Mouse (Mus musculus) MEL (cell line): ENCODE data around the gene Rtf1. TPM values are rescaled to one million over a fixed set of nuclear protein-coding genes. Genes with fewer than 3 reads are reported as not detected.

Experiments
- DNase-seq: peaks from one replicate; pipeline ENCODE4 v3.0.0; 2011; ENCODE audit warnings: low read depth, low spot score
- H3K27ac ChIP-seq: 2 replicates; pipeline ENCODE4 v1.5.1; 2012; ENCODE audit warnings: low read depth, mild to moderate bottlenecking, control low read depth, low read length, moderate library complexity; ENCODE audit not compliant: control insufficient read depth
- H3K27me3 ChIP-seq, 2 experiments: fragments of 150-350 bp in 1 of 2; sonication (generic) in 1 of 2; 2 replicates each; pipeline ENCODE4 v1.6.1; 2012; ENCODE audit warnings: low read length in 2 of 2, mild to moderate bottlenecking in 2 of 2, improper control_type of control experiment in 1 of 2, moderate library complexity in 1 of 2; ENCODE audit not compliant: insufficient read depth in 2 of 2, control insufficient read depth in 1 of 2
- H3K36me3 ChIP-seq, 2 experiments: 2 replicates each; pipeline ENCODE4 v1.6.1; 2012 to 2014; ENCODE audit warnings: low read length in 2 of 2, improper control_type of control experiment in 1 of 2, inconsistent platforms in 1 of 2, mild to moderate bottlenecking in 1 of 2; ENCODE audit not compliant: insufficient read depth in 2 of 2, control insufficient read depth in 1 of 2
- H3K4me1 ChIP-seq, 2 experiments: fragments of 150-350 bp in 1 of 2; sonication (generic) in 1 of 2; 2 replicates each; pipeline ENCODE4 v1.6.1; 2012; ENCODE audit warnings: low read length in 2 of 2, improper control_type of control experiment in 1 of 2, mild to moderate bottlenecking in 1 of 2; ENCODE audit not compliant: insufficient read depth in 2 of 2, control insufficient read depth in 1 of 2
- H3K4me3 ChIP-seq, 2 experiments: fragments of 150-350 bp in 1 of 2; sonication (generic) in 1 of 2; 2 replicates each; pipeline ENCODE4 v1.5.1; 2012; ENCODE audit warnings: low read depth in 2 of 2, low read length in 2 of 2, mild to moderate bottlenecking in 2 of 2, moderate library complexity in 2 of 2, control low read depth in 1 of 2, improper control_type of control experiment in 1 of 2; ENCODE audit not compliant: control insufficient read depth in 1 of 2, insufficient read depth in 1 of 2
- H3K79me2 ChIP-seq: 2 replicates; pipeline ENCODE4 v1.6.1; 2012; ENCODE audit warnings: mild to moderate bottlenecking, low read length, moderate library complexity; ENCODE audit not compliant: control insufficient read depth, poor library complexity, insufficient read depth
- H3K9ac ChIP-seq: 2 replicates; pipeline ENCODE4 v1.6.1; 2012; ENCODE audit warnings: low read depth, mild to moderate bottlenecking, control low read depth, low read length, moderate library complexity; ENCODE audit not compliant: control insufficient read depth, poor library complexity, severe bottlenecking
- H3K9me3 ChIP-seq: fragments of 150-350 bp; sonication (generic); replicated peaks from 2 replicates; pipeline ENCODE4 v1.6.1; 2012; ENCODE audit warnings: mild to moderate bottlenecking, low read length, improper control_type of control experiment, moderate library complexity; ENCODE audit not compliant: insufficient read depth
- CTCF ChIP-seq, 3 experiments: IDR thresholded peaks in 2 of 3; conservative IDR thresholded peaks in 1 of 3; 2 replicates each; pipeline ENCODE4 v1.5.1; 2011 to 2012; ENCODE audit warnings: low read length in 3 of 3, low read depth in 2 of 3, mild to moderate bottlenecking in 2 of 3, improper control_type of control experiment in 1 of 3, inconsistent platforms in 1 of 3, mixed read lengths in 1 of 3, moderate library complexity in 1 of 3; ENCODE audit not compliant: control insufficient read depth in 1 of 3, insufficient read depth in 1 of 3, poor library complexity in 1 of 3, severe bottlenecking in 1 of 3
- E2F4 ChIP-seq: IDR thresholded peaks from 2 replicates; pipeline ENCODE4 v1.6.1; 2011; ENCODE audit warnings: low read depth, low read length, improper control_type of control experiment, borderline replicate concordance
- ELF1 ChIP-seq: IDR thresholded peaks from 2 replicates; pipeline ENCODE4 v1.6.1; 2014; ENCODE audit warnings: low read depth, mild to moderate bottlenecking, inconsistent platforms, low read length, improper control_type of control experiment, moderate library complexity
- ETS1 ChIP-seq: IDR thresholded peaks from 2 replicates; pipeline ENCODE4 v1.6.1; 2012; ENCODE audit warnings: low read depth, mild to moderate bottlenecking, inconsistent platforms, low read length, improper control_type of control experiment, moderate library complexity
- GABPA ChIP-seq: IDR thresholded peaks from 2 replicates; pipeline ENCODE4 v1.6.1; 2012; ENCODE audit warnings: low read depth, mild to moderate bottlenecking, inconsistent platforms, low read length, improper control_type of control experiment, moderate library complexity
- GATA1 ChIP-seq: IDR thresholded peaks from 2 replicates; pipeline ENCODE4 v1.6.1; 2011; ENCODE audit warnings: low read depth, low read length, improper control_type of control experiment
- HCFC1 ChIP-seq: IDR thresholded peaks from 2 replicates; pipeline ENCODE4 v1.6.1; 2012; ENCODE audit warnings: low read depth, mild to moderate bottlenecking, inconsistent platforms, low read length, improper control_type of control experiment, moderate library complexity
- MAX ChIP-seq: IDR thresholded peaks from 2 replicates; pipeline ENCODE4 v1.6.1; 2011; ENCODE audit warnings: low read length, improper control_type of control experiment
- MXI1 ChIP-seq: IDR thresholded peaks from 2 replicates; pipeline ENCODE4 v1.6.1; 2011; ENCODE audit warnings: mild to moderate bottlenecking, low read depth, low read length, improper control_type of control experiment
- MYC ChIP-seq: IDR thresholded peaks from 2 replicates; pipeline ENCODE4 v1.6.1; 2011; ENCODE audit warnings: low read depth, mild to moderate bottlenecking, low read length, improper control_type of control experiment, moderate library complexity
- NELFE ChIP-seq: IDR thresholded peaks from 2 replicates; pipeline ENCODE4 v1.6.1; 2011; ENCODE audit warnings: low read depth, low read length, improper control_type of control experiment
- POLR2AphosphoS2 ChIP-seq: IDR thresholded peaks from 2 replicates; pipeline ENCODE4 v1.6.1; 2011; ENCODE audit warnings: low read length, improper control_type of control experiment
- RAD21 ChIP-seq: IDR thresholded peaks from 2 replicates; pipeline ENCODE4 v1.6.1; 2011; ENCODE audit warnings: mild to moderate bottlenecking, low read depth, low read length, improper control_type of control experiment
- SMC3 ChIP-seq: IDR thresholded peaks from 2 replicates; pipeline ENCODE4 v1.6.1; 2011; ENCODE audit warnings: low read depth, low read length, improper control_type of control experiment
- TAL1 ChIP-seq: IDR thresholded peaks from 2 replicates; pipeline ENCODE4 v1.6.1; 2012; ENCODE audit warnings: mild to moderate bottlenecking, inconsistent platforms, low read length, moderate library complexity, mixed read lengths
- TBP ChIP-seq: IDR thresholded peaks from 2 replicates; pipeline ENCODE4 v1.8.0; 2011; ENCODE audit warnings: low read depth, low read length, improper control_type of control experiment
- TCF12 ChIP-seq: IDR thresholded peaks from 2 replicates; pipeline ENCODE4 v1.6.1; 2014; ENCODE audit warnings: low read depth, mild to moderate bottlenecking, inconsistent platforms, low read length, improper control_type of control experiment, moderate library complexity
- USF1 ChIP-seq: IDR thresholded peaks from 2 replicates; pipeline ENCODE4 v1.6.1; 2014; ENCODE audit warnings: low read depth, mild to moderate bottlenecking, inconsistent platforms, low read length, improper control_type of control experiment, moderate library complexity
- ZC3H11A ChIP-seq: IDR thresholded peaks from 2 replicates; pipeline ENCODE4 v1.6.1; 2012; ENCODE audit warnings: low read depth, mild to moderate bottlenecking, inconsistent platforms, low read length, improper control_type of control experiment
- ZNF384 ChIP-seq: IDR thresholded peaks from 2 replicates; pipeline ENCODE4 v1.6.1; 2012; ENCODE audit warnings: low read depth, mild to moderate bottlenecking, inconsistent platforms, low read length, improper control_type of control experiment
- polyA plus RNA-seq, 2 experiments: library from polyadenylated mRNA; stranded (reverse) in 1 of 2; unstranded in 1 of 2; fragments of >175 nt in 1 of 2; fragments of >200 nt in 1 of 2; gene quantifications; 2 replicates each; pipeline versions ENCODE4 v1.2.1 to v1.2.4; 2012; ENCODE audit warnings: low replicate concordance in 2 of 2, low read depth in 1 of 2; ENCODE audit not compliant: insufficient read length in 2 of 2, insufficient read depth in 1 of 2, missing spikeins in 1 of 2
- total RNA-seq: library from RNA; depleted of rRNA; stranded (reverse); fragments of 300-350 nt; gene quantifications from 2 replicates; pipeline ENCODE4 v1.2.3, GENCODE M21; 2012

The Rtf1 gene
- total and polyA plus RNA-seq, 3 experiments, result 10.6 to 46.0 TPM; not detected in 1

- H3K36me3 ChIP-seq, result peaks cover 7 to 12% of the 10 kb centered on the region in 2 experiments
- peak; percentile 42 for DNase-seq
- H3K4me3 ChIP-seq, result no peak overlapping the region
- H3K27me3 ChIP-seq, result no peaks in the 10 kb centered on the region
- H3K79me2 ChIP-seq, result no peaks in the 10 kb centered on the region
- H3K4me1 ChIP-seq, result peaks cover 7 to 9% of the 10 kb centered on the region in 2 experiments; a peak in 3 of 4 replicates
- no peak overlapping the region for H3K27ac ChIP-seq
- H3K9ac ChIP-seq, result no peak overlapping the region
- no peaks in the 10 kb centered on the region for H3K9me3 ChIP-seq
- TF ChIP-seq GATA1 (peak; percentile 9; the same call in 1 of the 2 replicates), NELFE (no peak), E2F4 (no peak), ETS1 (peak; percentile 13; the same call in 1 of the 2 replicates), MXI1 (peak; percentile 59; the same call in 1 of the 2 replicates), CTCF (IDR thresholded peaks at IDR 0.05 in 2 of 3, conservative IDR thresholded peaks at IDR 0.05 in 1 of 3; ENCODE audit: control insufficient read depth in 1 of 3, insufficient read depth in 1 of 3, low read depth in 2 of 3, low read length in 3 of 3, poor library complexity in 1 of 3, severe bottlenecking in 1 of 3) (no peak), HCFC1 (no peak), GABPA (no peak), ZNF384 (no peak), TBP (no peak), ZC3H11A (no peak), MYC (0 out of 2 replicates have a peak, but pooled peaks have one; percentile 48), ELF1 (no peak), MAX (no peak), TAL1 (no peak)
Measured at GRCm38 (mm10) chr2:119694826-119695225, 20.0 kb downstream of the Rtf1 start.

- DNase-seq, result no peak
- Histone ChIP-seq H3K9ac (no peak overlapping the region), H3K79me2 (no peaks in the 10 kb centered on the region), H3K27ac (no peak overlapping the region), H3K27me3 (no peaks in the 10 kb centered on the region), H3K9me3 (no peaks in the 10 kb centered on the region), H3K4me3 (no peak overlapping the region), H3K36me3 (peaks cover 7 to 12% of the 10 kb centered on the region in 2 experiments), H3K4me1 (peaks cover 7 to 9% of the 10 kb centered on the region in 2 experiments; a peak in 3 of 4 replicates)
- TF ChIP-seq POLR2AphosphoS2, result no peak
- no peak for TF ChIP-seq USF1
- no peak for TF ChIP-seq NELFE
- no peak for TF ChIP-seq TCF12
- TF ChIP-seq SMC3, result no peak
- no peak for TF ChIP-seq RAD21
Measured at GRCm38 (mm10) chr2:119696111-119696510, 21.2 kb downstream of the Rtf1 start.
